Mouse (Mus musculus): ENCODE measurements around the gene Klrb1c.

DNA sequence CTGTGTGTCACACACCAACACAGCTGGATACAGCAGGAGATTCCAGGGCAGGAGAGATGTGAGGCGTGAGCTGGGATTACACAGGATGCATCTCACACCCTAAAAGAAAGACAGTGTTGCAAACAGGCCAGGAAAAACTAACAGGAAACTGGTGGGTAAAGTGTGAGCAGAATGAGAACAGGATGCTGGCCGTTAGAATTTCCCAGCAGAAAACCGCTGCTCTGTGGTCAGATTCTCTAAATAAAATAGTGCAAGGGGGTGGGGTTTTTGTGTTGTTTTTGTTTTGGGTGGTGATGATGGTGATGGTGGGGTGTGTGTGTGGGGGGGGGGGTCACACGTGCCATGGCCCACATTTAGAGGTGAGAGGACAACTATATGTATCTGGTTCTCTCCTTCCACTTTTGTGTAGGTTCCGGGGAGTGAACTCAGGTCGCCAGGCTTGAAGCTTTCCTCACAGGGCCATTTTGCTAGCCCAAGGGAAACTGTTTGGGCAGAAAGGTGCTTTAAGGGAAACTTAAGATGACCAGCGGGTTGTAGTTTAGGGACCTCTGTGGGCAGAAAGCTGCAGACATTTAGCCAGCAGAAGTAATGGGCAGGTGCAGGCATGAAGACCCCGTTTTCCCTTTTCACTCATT, 7.4 kb upstream of the Klrb1c start:
- TF ChIP-seq POLR2A (IDR thresholded peaks at IDR 0.05; ENCODE audit: borderline replicate concordance, low read depth, low read length), result no peak
- no peak for TF ChIP-seq CTCF (IDR thresholded peaks at IDR 0.05; ENCODE audit: low read depth, low read length)

All from bone marrow macrophage, adult 2 months (primary cell).